Mouse (Mus musculus) thymus, postnatal 36 days (tissue): Measurements from ENCODE around the gene Mrm1.

ENCODE experiments used
- DNase-seq, 2 experiments: peaks; one replicate each; pipeline ENCODE4 v3.0.0; 2022; ENCODE audit warnings: mixed read lengths in 2 of 2

The Mrm1 gene

GRCm38 (mm10) chr11:84813724-84814510 lies 5.4 kb downstream of the Mrm1 start:
- DNase-seq = peak; percentile 61 to 73

GRCm38 (mm10) chr11:84804373-84804772 lies 14.9 kb downstream of the Mrm1 start:
- no peak for DNase-seq

- peak; percentile 51 to 59 for DNase-seq
These were observed 21.5 kb downstream of the Mrm1 start for GRCm38 (mm10) chr11:84797627-84798353.

GRCm38 (mm10) chr11:84797026-84797425 lies 22.3 kb downstream of the Mrm1 start:
- DNase-seq = no peak

GRCm38 (mm10) chr11:84794496-84795113 lies 24.7 kb downstream of the Mrm1 start:
- peak; percentile 34 to 35 for DNase-seq

- DNase-seq = no peak
These were observed 25.8 kb downstream of the Mrm1 start for GRCm38 (mm10) chr11:84793545-84793944.

GRCm38 (mm10) chr11:84790383-84790782 lies 28.9 kb downstream of the Mrm1 start:
- no peak for DNase-seq

- no peak for DNase-seq
These were observed 39.0 kb downstream of the Mrm1 start for GRCm38 (mm10) chr11:84780143-84780870.

- no peak for DNase-seq
These were observed 43.8 kb downstream of the Mrm1 start for GRCm38 (mm10) chr11:84775560-84775959.

- DNase-seq = no peak
These were observed 44.3 kb downstream of the Mrm1 start for GRCm38 (mm10) chr11:84774870-84775514.

- DNase-seq = no peak
These were observed 51.4 kb downstream of the Mrm1 start for GRCm38 (mm10) chr11:84767898-84768297.

GRCm38 (mm10) chr11:84765125-84765524 lies 54.2 kb downstream of the Mrm1 start:
- DNase-seq = no peak

- no peak for DNase-seq
These were observed 54.8 kb downstream of the Mrm1 start for GRCm38 (mm10) chr11:84764527-84764961.

- no peak for DNase-seq
These were observed 55.2 kb downstream of the Mrm1 start for GRCm38 (mm10) chr11:84764116-84764515.
